Mouse (Mus musculus) right cerebral cortex, adult 2 months (tissue): ENCODE results near the gene Nsa2.
A peak's percentile ranks its signal among the peaks of the same experiment; 100 is the strongest.
"Not testable (repeated sequence)": the region's sequence is repeated elsewhere in the genome, so short reads cannot be mapped to it uniquely, and the experiment has no call there.

Experiments used
- DNase-seq, 2 experiments: peaks; one replicate each; pipeline ENCODE4 v3.0.0; 2021 to 2022; ENCODE audit warnings: low spot score in 2 of 2

The Nsa2 gene

GRCm38 (mm10) chr13:97137466-97138400, at the start of gene Nsa2, which contains the start of gene Gfm2:
Gene Nsa2, minus strand, starts transcription at chr13:97137937.
Gene Gfm2, plus strand, starts transcription at chr13:97137937.
- peak; percentile 93 for DNase-seq

- DNase-seq, result no peak
Measured at GRCm38 (mm10) chr13:97186346-97186745, 48.6 kb upstream of the Nsa2 start.

GRCm38 (mm10) chr13:97184656-97185055, 46.9 kb upstream of the Nsa2 start:
- no peak for DNase-seq

- no peak for DNase-seq
Measured at GRCm38 (mm10) chr13:97184168-97184567, 46.4 kb upstream of the Nsa2 start.

GRCm38 (mm10) chr13:97182821-97183220, 45.1 kb upstream of the Nsa2 start:
- DNase-seq, result no peak

- DNase-seq, result no peak
Measured at GRCm38 (mm10) chr13:97180113-97180828, 42.5 kb upstream of the Nsa2 start.

- no peak for DNase-seq
Measured at GRCm38 (mm10) chr13:97178943-97179342, 41.2 kb upstream of the Nsa2 start.

GRCm38 (mm10) chr13:97176731-97177130, 39.0 kb upstream of the Nsa2 start:
- DNase-seq, result no peak

- DNase-seq, result no peak
Measured at GRCm38 (mm10) chr13:97175520-97176264, 38.0 kb upstream of the Nsa2 start.

GRCm38 (mm10) chr13:97145834-97146233, 8.1 kb upstream of the Nsa2 start:
- DNase-seq, result peak in 1 of 2 experiments; percentile 41

- no peak for DNase-seq
Measured at GRCm38 (mm10) chr13:97142321-97142720, 4.6 kb upstream of the Nsa2 start.

- not testable (repeated sequence) for DNase-seq
Measured at GRCm38 (mm10) chr13:97138404-97138931, 731 bp upstream of the Nsa2 start.

GRCm38 (mm10) chr13:97130413-97130812, 7.3 kb downstream of the Nsa2 start:
- DNase-seq, result not testable (repeated sequence)

GRCm38 (mm10) chr13:97129654-97130053, 8.1 kb downstream of the Nsa2 start:
- not testable (repeated sequence) for DNase-seq

GRCm38 (mm10) chr13:97121341-97121740, 16.4 kb downstream of the Nsa2 start:
- DNase-seq, result no peak

GRCm38 (mm10) chr13:97109046-97109445, 28.7 kb downstream of the Nsa2 start:
- DNase-seq, result no peak

GRCm38 (mm10) chr13:97107721-97108120, 30.0 kb downstream of the Nsa2 start:
- DNase-seq, result not testable (repeated sequence)

GRCm38 (mm10) chr13:97104996-97105395, 32.7 kb downstream of the Nsa2 start:
- DNase-seq, result no peak

- DNase-seq, result peak; percentile 79 to 80
Measured at GRCm38 (mm10) chr13:97099187-97099852, 38.4 kb downstream of the Nsa2 start, which contains the start of gene Gm6169. Gene Gm6169, minus strand, starts transcription at chr13:97099237.

GRCm38 (mm10) chr13:97095726-97096125, 42.0 kb downstream of the Nsa2 start:
- no peak for DNase-seq

- no peak for DNase-seq
Measured at GRCm38 (mm10) chr13:97088183-97088582, 49.6 kb downstream of the Nsa2 start.
